Mouse (Mus musculus) embryonic fibroblast, embryonic 13.5 days (primary cell): ENCODE data around the gene Cym.

Source experiments
- CTCF ChIP-seq: IDR thresholded peaks from 2 replicates; pipeline ENCODE4 v1.5.1; 2011; ENCODE audit warnings: mild to moderate bottlenecking, control low read depth, low read length, moderate library complexity, borderline replicate concordance; ENCODE audit not compliant: insufficient read depth
- POLR2A ChIP-seq: IDR thresholded peaks from 2 replicates; pipeline ENCODE4 v1.6.1; 2011; ENCODE audit warnings: low read depth, mild to moderate bottlenecking, control low read depth, low read length, moderate library complexity

- TF ChIP-seq POLR2A (no peak), CTCF (no peak)
Measured at GRCm38 (mm10) chr3:107225820-107226219, 4.3 kb upstream of the Cym start.
